Mouse (Mus musculus) liver, embryonic 12.5 days (tissue): ENCODE results near the gene Hcrtr1. TPM values are rescaled to one million over a fixed set of nuclear protein-coding genes. Genes with fewer than 3 reads are reported as not detected.

Source experiments
- ATAC-seq: fragments of 200-750 bp; cut with Nextera tagmentation; 2 replicates; pipeline ENCODE4 v1.8.0; 2017; ENCODE audit warnings: moderate number of reproducible peaks, mild to moderate bottlenecking, moderate library complexity
- H3K27ac ChIP-seq: fragments of 300-500 bp; sonication (generic); 2 replicates; pipeline ENCODE4 v1.5.1; 2016; ENCODE audit warnings: mild to moderate bottlenecking
- H3K27me3 ChIP-seq: fragments of 300-500 bp; sonication (generic); replicated peaks from 2 replicates; pipeline ENCODE4 v1.6.1; 2016; ENCODE audit warnings: mild to moderate bottlenecking, moderate library complexity
- H3K36me3 ChIP-seq: fragments of 300-500 bp; sonication (generic); 2 replicates; pipeline ENCODE4 v1.6.1; 2016; ENCODE audit warnings: mild to moderate bottlenecking, moderate library complexity
- H3K4me1 ChIP-seq: fragments of 300-500 bp; sonication (generic); 2 replicates; pipeline ENCODE4 v1.6.1; 2016
- H3K4me2 ChIP-seq: fragments of 300-500 bp; sonication (generic); 2 replicates; pipeline ENCODE4 v1.6.1; 2016; ENCODE audit warnings: mild to moderate bottlenecking, moderate library complexity
- H3K4me3 ChIP-seq: fragments of 300-500 bp; sonication (generic); 2 replicates; pipeline ENCODE4 v1.5.1; 2016; ENCODE audit warnings: mild to moderate bottlenecking, moderate library complexity
- H3K9ac ChIP-seq: fragments of 300-500 bp; sonication (generic); 2 replicates; pipeline ENCODE4 v1.6.1; 2016; ENCODE audit warnings: mild to moderate bottlenecking, moderate library complexity
- H3K9me3 ChIP-seq: fragments of 300-500 bp; sonication (generic); replicated peaks from 2 replicates; pipeline ENCODE4 v1.6.1; 2016; ENCODE audit warnings: mild to moderate bottlenecking, moderate library complexity
- WGBS: fragments of 180-500 bp; shearing (Covaris S2); methylation state at CpG from one replicate; pipeline ENCODE4 v1.1.7; 2016; ENCODE audit not compliant: insufficient replicate concordance; 5-methylcytosine and 5-hydroxymethylcytosine counted together
- polyA plus RNA-seq: library from polyadenylated mRNA; unstranded; fragments of >200 nt; fragmentation: Nextera tagmentation; extraction: Ambion mirVana; gene quantifications from 2 replicates; pipeline ENCODE4 v1.2.1, GENCODE M21; 2016

Hcrtr1 gene
- polyA plus RNA-seq, 1 experiment from 2014 or later, result not detected

GRCm38 (mm10) chr4:130175072-130175711 lies 36.0 kb upstream of the Hcrtr1 start, which contains the start of gene Tinagl1:
Tinagl1 (minus strand) TSS chr4:130175122.
- peaks cover 58% of the 10 kb centered on the region for H3K4me1 ChIP-seq
- peak within 1 kb of the TSS; percentile 78 for H3K27ac ChIP-seq
- H3K4me3 ChIP-seq, result peak within 1 kb of the TSS; percentile 55
- H3K27me3 ChIP-seq, result peaks cover 84% of the 10 kb centered on the region
- H3K4me2 ChIP-seq, result peak within 1 kb of the TSS; percentile 69
- WGBS, result 3% methylated on average over 14 of the region's 14 CpGs
- peak within 1 kb of the TSS; percentile 59 for H3K9ac ChIP-seq
- peaks cover 7% of the 10 kb centered on the region; the same call in 1 of the 2 replicates for H3K36me3 ChIP-seq
- H3K9me3 ChIP-seq, result no peaks in the 10 kb centered on the region
- ATAC-seq, result no peak

GRCm38 (mm10) chr4:130174335-130175031 lies 35.3 kb upstream of the Hcrtr1 start:
- Histone ChIP-seq H3K27me3 (peaks cover 79% of the 10 kb centered on the region), H3K4me2 (peak overlapping the region; percentile 69), H3K4me1 (peaks cover 58% of the 10 kb centered on the region), H3K9me3 (no peaks in the 10 kb centered on the region), H3K27ac (peak overlapping the region; percentile 78), H3K4me3 (peak overlapping the region; percentile 55), H3K9ac (peak overlapping the region; percentile 59), H3K36me3 (peaks cover 10% of the 10 kb centered on the region; the same call in 1 of the 2 replicates)
- WGBS, result 4% methylated on average over 25 of the region's 25 CpGs
- peak; percentile 82 for ATAC-seq

- peaks cover 81% of the 10 kb centered on the region for H3K27me3 ChIP-seq
- H3K4me2 ChIP-seq, result peak overlapping the region; percentile 69
- H3K9ac ChIP-seq, result peak overlapping the region; percentile 59
- no peaks in the 10 kb centered on the region for H3K9me3 ChIP-seq
- peak; percentile 33 for ATAC-seq
- H3K4me3 ChIP-seq, result peak overlapping the region; percentile 55
- peaks cover 61% of the 10 kb centered on the region for H3K4me1 ChIP-seq
- peaks cover 10% of the 10 kb centered on the region; the same call in 1 of the 2 replicates for H3K36me3 ChIP-seq
- 46% methylated on average over 19 of the region's 19 CpGs for WGBS
- peak overlapping the region; percentile 78 for H3K27ac ChIP-seq
These were observed 34.8 kb upstream of the Hcrtr1 start for GRCm38 (mm10) chr4:130173911-130174311.

GRCm38 (mm10) chr4:130173060-130173822 lies 34.1 kb upstream of the Hcrtr1 start:
- Histone ChIP-seq H3K4me3 (peak overlapping the region; percentile 55), H3K36me3 (peaks cover 10% of the 10 kb centered on the region; the same call in 1 of the 2 replicates), H3K9ac (peak overlapping the region; percentile 59), H3K27me3 (peaks cover 81% of the 10 kb centered on the region), H3K27ac (peak overlapping the region; percentile 78), H3K4me1 (peaks cover 67% of the 10 kb centered on the region), H3K4me2 (peak overlapping the region; percentile 69), H3K9me3 (no peaks in the 10 kb centered on the region)
- ATAC-seq, result peak; percentile 85
- 48% methylated on average over 11 of the region's 11 CpGs for WGBS

- H3K36me3 ChIP-seq, result peaks cover 15% of the 10 kb centered on the region; the same call in 1 of the 2 replicates
- H3K27ac ChIP-seq, result peak overlapping the region; percentile 30
- no peak for ATAC-seq
- WGBS, result 53% methylated on average over 11 of the region's 11 CpGs
- peak overlapping the region; percentile 69 for H3K4me2 ChIP-seq
- H3K27me3 ChIP-seq, result peaks cover 84% of the 10 kb centered on the region
- no peaks in the 10 kb centered on the region for H3K9me3 ChIP-seq
- peak overlapping the region; percentile 55 for H3K4me3 ChIP-seq
- H3K9ac ChIP-seq, result peak overlapping the region; percentile 17; the same call in 1 of the 2 replicates
- H3K4me1 ChIP-seq, result peaks cover 73% of the 10 kb centered on the region
These were observed 33.0 kb upstream of the Hcrtr1 start for GRCm38 (mm10) chr4:130171951-130172765.

GRCm38 (mm10) chr4:130170362-130170761 lies 31.2 kb upstream of the Hcrtr1 start:
- 61% methylated on average over 4 of the region's 4 CpGs for WGBS
- Histone ChIP-seq H3K36me3 (peaks cover 29% of the 10 kb centered on the region; the same call in 1 of the 2 replicates), H3K27me3 (peaks cover 83% of the 10 kb centered on the region), H3K9ac (no peak overlapping the region), H3K4me2 (no peak overlapping the region), H3K9me3 (no peaks in the 10 kb centered on the region), H3K27ac (no peak overlapping the region), H3K4me1 (peaks cover 57% of the 10 kb centered on the region), H3K4me3 (no peak overlapping the region)
- no peak for ATAC-seq

- Histone ChIP-seq H3K4me2 (no peak overlapping the region), H3K9me3 (no peaks in the 10 kb centered on the region), H3K27me3 (peaks cover 83% of the 10 kb centered on the region), H3K4me3 (no peak overlapping the region), H3K27ac (no peak overlapping the region), H3K36me3 (peaks cover 29% of the 10 kb centered on the region; the same call in 1 of the 2 replicates), H3K4me1 (peaks cover 48% of the 10 kb centered on the region), H3K9ac (no peak overlapping the region)
- no peak for ATAC-seq
- WGBS, result 65% methylated on average over 16 of the region's 16 CpGs
These were observed 30.3 kb upstream of the Hcrtr1 start for GRCm38 (mm10) chr4:130169411-130169971.

GRCm38 (mm10) chr4:130168280-130169183 lies 29.4 kb upstream of the Hcrtr1 start:
- 0 out of 2 replicates have a peak, but pooled peaks have one; percentile 25 for ATAC-seq
- 44% methylated on average over 16 of the region's 16 CpGs for WGBS
- peaks cover 44% of the 10 kb centered on the region for H3K4me1 ChIP-seq

GRCm38 (mm10) chr4:130167814-130168213 lies 28.7 kb upstream of the Hcrtr1 start:
- no peak overlapping the region for H3K4me3 ChIP-seq
- H3K9me3 ChIP-seq, result no peaks in the 10 kb centered on the region
- 34% methylated on average over 9 of the region's 9 CpGs for WGBS
- H3K9ac ChIP-seq, result no peak overlapping the region
- H3K27me3 ChIP-seq, result peaks cover 83% of the 10 kb centered on the region
- H3K4me1 ChIP-seq, result peaks cover 44% of the 10 kb centered on the region
- no peak overlapping the region for H3K27ac ChIP-seq
- peaks cover 29% of the 10 kb centered on the region; the same call in 1 of the 2 replicates for H3K36me3 ChIP-seq
- ATAC-seq, result no peak
- H3K4me2 ChIP-seq, result peak overlapping the region; percentile 13; the same call in 1 of the 2 replicates

More at GRCm38 (mm10) chr4:130168280-130169183, 29.4 kb upstream of the Hcrtr1 start:
- Histone ChIP-seq H3K27me3 (peaks cover 83% of the 10 kb centered on the region), H3K9me3 (no peaks in the 10 kb centered on the region), H3K27ac (no peak overlapping the region), H3K9ac (no peak overlapping the region), H3K4me2 (no peak overlapping the region), H3K4me3 (no peak overlapping the region), H3K36me3 (peaks cover 29% of the 10 kb centered on the region; the same call in 1 of the 2 replicates)

- Histone ChIP-seq H3K27ac (no peak overlapping the region), H3K9me3 (no peaks in the 10 kb centered on the region), H3K27me3 (peaks cover 83% of the 10 kb centered on the region), H3K4me1 (peaks cover 40% of the 10 kb centered on the region), H3K36me3 (peaks cover 29% of the 10 kb centered on the region; the same call in 1 of the 2 replicates), H3K4me3 (no peak overlapping the region), H3K4me2 (peak overlapping the region; percentile 13; the same call in 1 of the 2 replicates), H3K9ac (no peak overlapping the region)
- ATAC-seq, result no peak
- 43% methylated on average over 22 of the region's 22 CpGs for WGBS
These were observed 28.2 kb upstream of the Hcrtr1 start for GRCm38 (mm10) chr4:130167321-130167720.
